Mouse (Mus musculus): Measurements from ENCODE around the gene Bptf.
"Not testable (repeated sequence)": the region's sequence is repeated elsewhere in the genome, so short reads cannot be mapped to it uniquely, and the experiment has no call there.

- TF ChIP-seq POLR2A, CTCF (IDR thresholded peaks at IDR 0.05; ENCODE audit: insufficient read depth, low read depth, low read length): not testable (repeated sequence)
These were observed 145.8 kb downstream of the Bptf start for GRCm38 (mm10) chr11:106985979-106986604.

Data from olfactory bulb, adult 2 months (tissue).